Mouse (Mus musculus): Measurements from ENCODE around the gene Fbxo33.

DNA sequence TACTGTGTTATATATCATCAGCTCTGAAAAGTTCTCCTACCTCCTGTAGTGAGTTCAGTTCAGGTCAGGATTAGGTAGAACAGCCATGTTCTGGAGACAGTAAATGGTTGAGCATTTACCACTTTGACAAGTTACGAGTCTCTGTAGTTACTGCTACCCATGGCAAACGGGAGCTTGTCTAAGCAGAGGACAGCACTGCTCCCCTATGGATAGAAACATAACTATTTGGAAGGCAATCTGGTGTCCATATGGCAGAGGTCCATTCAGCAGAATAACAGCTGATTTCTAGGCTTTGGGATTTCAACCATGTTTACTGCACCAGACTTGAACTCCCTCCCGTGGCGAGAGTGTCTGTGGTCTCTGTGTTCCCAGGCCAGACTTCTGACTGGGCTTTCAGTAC is 23.6 kb downstream of the Fbxo33 start:
- TF ChIP-seq HCFC1 (IDR thresholded peaks at IDR 0.05; ENCODE audit: low read depth, low read length) (no peak), JUND (IDR thresholded peaks at IDR 0.05; ENCODE audit: low read depth, low read length) (no peak), USF1 (IDR thresholded peaks at IDR 0.05; ENCODE audit: low read depth, low read length) (no peak), TBP (IDR thresholded peaks at IDR 0.05; ENCODE audit: low read depth, low read length) (no peak), SIN3A (IDR thresholded peaks at IDR 0.05; ENCODE audit: low read length) (no peak), CHD1 (IDR thresholded peaks at IDR 0.05; ENCODE audit: low read depth, low read length) (no peak), CTCF (IDR thresholded peaks at IDR 0.05 in 2 of 3, conservative IDR thresholded peaks at IDR 0.05 in 1 of 3; ENCODE audit: control insufficient read depth in 1 of 3, insufficient read depth in 1 of 3, low read depth in 2 of 3, low read length in 3 of 3, poor library complexity in 1 of 3, severe bottlenecking in 1 of 3) (no peak), POLR2A (IDR thresholded peaks at IDR 0.05; ENCODE audit: control insufficient read depth in 1 of 2, insufficient read depth in 1 of 2, low read depth in 1 of 2, low read length in 2 of 2, poor library complexity in 1 of 2) (no peak), TCF12 (IDR thresholded peaks at IDR 0.05; ENCODE audit: low read depth, low read length) (no peak), GATA1 (IDR thresholded peaks at IDR 0.05; ENCODE audit: low read depth, low read length) (no peak), ZMIZ1 (IDR thresholded peaks at IDR 0.05; ENCODE audit: low read depth, low read length) (no peak), BHLHE40 (IDR thresholded peaks at IDR 0.05; ENCODE audit: borderline replicate concordance, low read depth, low read length) (no peak), MAX (IDR thresholded peaks at IDR 0.05; ENCODE audit: low read length) (no peak)
